Mouse (Mus musculus) kidney, postnatal 25 days (tissue): ENCODE data around the gene Gm20388.

Experiments
- DNase-seq, 2 experiments: peaks; one replicate each; pipeline ENCODE4 v3.0.0; 2021; ENCODE audit warnings: mixed read lengths in 2 of 2

Gene Gm20388

DNA sequence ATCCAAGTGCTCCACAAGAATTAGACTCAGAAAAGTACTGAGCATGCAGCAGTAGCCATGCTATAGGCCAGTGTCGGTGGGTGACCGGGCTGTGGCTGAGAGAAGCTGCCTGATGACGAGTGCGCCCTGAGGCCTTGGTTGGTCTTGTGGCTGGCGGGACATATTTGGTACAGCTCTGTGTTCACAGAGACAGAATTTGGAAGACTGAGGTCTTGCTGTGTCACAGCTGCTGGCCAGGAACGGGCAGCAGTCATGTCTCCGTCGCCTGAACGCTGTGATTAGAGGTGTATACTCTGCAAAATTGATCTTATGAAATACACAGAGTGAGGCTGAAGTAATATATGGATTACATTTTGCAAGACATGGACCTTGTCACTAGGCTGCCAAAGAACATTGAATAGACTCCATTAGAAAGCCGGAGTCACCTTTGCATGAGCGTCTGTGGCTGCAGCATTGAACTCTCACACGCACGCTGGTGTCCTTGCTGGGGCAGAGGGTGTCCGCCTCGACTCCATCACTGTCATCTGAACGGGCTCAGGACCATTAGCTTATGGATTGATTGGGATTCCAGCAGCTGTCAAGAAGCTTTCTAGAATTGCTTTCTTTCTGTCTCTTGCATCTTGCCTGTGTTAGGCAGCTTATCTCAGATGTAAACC is 5.7 kb downstream of the Gm20388 start:
- no peak for DNase-seq

DNA sequence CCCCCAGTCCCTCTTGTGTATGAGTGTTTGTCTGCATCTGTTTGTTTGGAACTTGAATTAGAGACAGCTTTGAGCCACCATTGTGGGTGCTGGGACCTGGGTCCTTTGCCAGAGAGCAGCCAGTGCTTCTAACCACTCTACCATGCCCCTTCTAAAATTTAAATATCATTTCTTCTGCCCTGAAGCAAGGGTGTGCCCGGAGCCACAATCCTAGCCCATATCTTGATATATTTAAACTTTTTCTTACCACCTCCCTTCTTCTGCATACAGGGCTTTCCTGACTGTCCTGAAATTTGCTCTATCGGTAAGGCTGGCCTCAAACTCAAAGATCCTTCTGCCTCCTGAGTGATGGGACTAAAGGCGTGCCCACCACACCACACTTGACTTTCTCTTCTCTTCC is 6.8 kb downstream of the Gm20388 start:
- DNase-seq, result no peak

DNA sequence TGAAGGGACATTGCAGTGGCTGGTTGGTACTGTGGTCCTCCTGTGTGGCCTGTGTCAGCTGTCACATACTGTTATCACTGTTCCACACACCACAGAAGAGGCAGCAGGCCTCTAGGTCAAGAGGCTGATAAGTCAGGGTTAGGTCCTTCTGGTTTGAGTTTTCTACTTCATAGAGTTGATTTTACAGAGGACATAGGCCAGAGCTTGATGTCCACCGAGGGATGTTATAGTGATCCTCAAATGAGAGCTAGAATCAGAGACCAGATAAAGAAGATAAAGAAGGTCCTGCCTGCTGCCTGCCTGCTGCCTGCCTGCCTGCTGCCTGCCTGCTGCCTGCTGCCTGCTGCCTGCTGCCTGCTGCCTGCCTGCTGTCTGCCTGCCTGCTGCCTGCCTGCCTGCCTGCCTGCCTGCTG is 7.5 kb downstream of the Gm20388 start:
- DNase-seq, result no peak

DNA sequence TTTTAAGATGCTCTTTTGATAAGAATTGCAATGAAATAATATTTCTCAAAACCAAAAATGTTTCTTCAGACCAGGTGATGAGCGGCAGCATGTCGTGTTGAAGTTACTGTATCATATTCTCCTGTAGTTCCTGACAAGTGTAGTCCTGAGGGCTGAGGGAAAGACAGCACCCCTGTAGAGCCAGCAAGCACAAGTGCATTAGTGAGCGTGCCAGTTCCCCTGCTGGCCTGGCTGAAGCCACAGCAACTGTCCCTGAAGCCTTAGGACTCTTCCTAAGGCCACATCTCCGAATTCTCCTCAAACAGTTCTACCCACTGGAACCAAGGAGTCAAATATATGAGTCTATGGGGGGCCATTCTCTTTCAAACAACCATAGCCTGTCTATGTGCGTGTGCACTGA is 12.6 kb downstream of the Gm20388 start:
- no peak for DNase-seq

DNA sequence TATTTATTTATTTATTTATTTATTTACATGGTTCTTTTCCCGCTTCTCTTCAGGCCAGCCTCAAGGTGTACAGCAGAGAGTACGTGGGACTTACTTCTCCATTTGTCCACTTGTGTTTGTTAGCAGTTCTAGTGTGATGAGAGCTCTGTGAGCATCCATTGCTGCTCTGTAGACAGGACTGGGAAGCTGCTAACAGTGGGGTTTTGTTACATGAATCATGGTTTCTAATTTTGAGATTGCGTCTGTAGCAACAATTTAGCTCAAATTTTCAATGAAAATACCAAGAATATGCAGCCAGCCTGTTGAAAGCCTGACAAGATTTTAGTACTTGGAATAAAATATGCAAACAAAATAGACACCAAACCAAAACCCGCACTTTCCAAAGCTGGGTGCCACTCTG is 14.8 kb downstream of the Gm20388 start:
- DNase-seq, result no peak

DNA sequence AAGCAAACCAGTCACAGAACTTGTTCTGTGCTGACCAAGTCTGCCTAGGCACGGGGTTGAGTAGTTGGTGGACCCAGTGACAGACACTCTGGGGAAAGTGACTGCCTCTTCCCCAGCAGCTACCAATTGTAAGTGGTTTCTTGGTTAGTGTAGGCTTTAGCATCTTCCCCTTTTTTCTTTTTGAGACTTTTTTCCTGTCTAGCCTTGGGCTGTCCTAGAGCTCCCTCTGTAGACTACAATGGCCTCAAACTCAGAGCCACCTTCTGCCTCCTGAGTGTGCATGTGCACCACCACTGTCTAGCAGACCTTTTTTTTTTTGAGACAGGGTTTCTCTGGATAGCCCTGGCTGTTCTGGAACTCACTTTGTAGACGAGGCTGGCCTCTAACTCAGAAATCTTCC is 15.8 kb downstream of the Gm20388 start:
- DNase-seq, result peak in 1 of 2 experiments; percentile 44

DNA sequence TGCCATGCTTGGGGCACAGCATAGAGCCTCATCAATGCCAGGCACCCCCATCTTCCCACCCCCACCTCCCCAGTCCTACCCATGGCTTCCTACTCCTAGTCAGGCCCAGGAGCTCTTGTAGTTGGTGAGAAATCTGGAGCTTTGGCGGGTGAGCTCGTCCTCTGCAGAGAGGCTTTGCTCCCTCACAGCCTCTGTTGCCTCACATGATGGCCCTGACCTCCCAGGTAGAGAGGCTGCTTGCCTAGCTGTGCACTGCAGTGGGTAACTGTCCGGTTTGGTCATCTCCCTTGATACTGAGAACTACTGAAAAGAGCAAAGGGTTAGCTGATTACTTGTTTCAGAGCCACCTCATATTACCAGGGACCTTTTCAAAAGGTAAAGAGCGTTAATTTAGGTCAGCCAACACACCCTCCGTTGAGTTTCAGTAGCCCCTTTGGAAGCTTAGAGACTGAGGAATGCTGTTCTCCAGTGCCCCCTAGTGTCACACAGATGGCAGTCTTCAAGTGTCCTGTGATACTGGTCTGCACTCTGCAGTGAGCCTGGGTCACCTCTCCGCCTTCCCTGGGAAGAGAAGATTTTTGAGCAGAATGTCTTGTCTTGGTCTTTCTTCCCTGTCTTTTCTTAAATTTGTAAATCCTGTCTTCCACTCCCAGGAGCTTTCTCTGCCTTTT is 16.9 kb downstream of the Gm20388 start:
- DNase-seq, result peak; percentile 65 to 72

DNA sequence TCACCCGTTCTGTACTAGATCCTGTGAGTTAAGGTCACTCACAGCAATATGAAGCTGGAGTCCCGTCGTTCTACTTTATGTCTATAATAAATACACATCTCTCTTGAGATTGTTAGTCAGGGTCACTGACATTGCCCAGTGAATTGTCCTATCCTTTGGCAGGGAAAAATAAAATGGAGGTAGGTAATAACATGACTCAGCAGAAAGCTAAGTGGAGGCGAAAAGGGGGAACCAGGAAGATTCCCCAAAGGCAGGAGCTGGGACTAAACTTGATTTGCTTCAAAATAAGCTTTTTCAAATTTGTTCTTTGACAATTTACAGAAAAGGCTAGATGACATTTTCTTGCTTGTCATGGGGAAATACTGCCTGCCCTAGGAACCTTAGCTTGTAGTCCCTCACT is 20.7 kb downstream of the Gm20388 start:
- DNase-seq, result no peak

DNA sequence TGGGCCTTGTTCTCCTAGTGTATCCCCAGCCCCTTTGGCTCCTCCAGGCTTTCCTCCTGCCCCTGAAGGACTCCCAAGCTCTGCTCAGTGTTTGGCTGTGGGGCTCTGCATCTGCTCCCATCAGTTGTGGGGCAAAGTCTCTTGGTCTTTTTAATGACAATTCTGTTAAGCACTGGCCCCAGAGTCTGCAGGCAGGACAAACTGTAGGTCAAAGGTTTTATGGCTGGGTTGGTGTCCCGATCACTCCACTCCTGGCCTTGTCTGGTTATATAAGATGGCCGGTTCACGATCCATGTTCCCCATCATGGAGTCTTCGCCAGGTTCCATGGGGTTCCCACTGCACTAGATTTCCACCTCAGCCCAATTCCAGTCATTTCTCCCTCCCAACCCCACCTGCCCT is 23.0 kb downstream of the Gm20388 start:
- DNase-seq, result peak in 1 of 2 experiments; percentile 64

DNA sequence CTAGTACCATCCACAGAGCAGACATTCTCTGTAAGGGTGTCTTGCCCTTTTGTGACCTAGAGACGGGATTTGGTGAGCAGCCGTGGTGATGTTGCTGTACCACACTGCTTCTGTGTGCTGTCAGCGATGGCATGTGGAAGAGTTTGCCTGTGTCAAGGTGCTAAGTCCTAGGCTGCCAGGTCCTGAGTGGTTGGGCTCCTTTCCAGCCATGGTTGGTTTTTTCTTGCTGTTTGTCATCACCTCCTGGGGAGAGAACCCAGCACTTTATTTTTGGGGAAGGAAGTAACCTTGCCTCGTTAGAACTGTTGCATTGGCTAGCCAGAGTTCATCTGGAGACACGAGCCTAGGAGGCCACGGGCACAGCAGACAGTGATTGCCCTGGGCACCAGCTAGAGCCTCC is 24.9 kb downstream of the Gm20388 start:
- peak; percentile 49 to 60 for DNase-seq

DNA sequence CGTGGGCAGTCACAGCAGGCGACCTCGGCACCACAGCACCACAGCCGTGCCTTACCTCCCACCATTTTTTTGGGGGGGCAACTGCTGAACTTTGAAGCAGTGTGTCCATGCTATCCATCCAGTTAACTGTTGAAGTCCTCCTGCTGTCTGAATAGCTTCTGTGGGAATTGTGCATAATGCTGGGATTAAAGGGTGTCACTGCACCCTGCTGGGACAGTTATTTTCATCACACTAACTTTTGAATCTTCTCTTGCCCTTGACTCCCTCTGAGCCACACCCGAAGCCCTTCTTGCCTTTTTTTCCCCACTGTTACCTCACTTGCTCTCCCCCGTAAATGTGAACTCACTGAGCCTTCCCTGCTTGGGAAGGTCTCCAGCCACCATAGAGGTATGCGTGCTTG is 27.8 kb downstream of the Gm20388 start:
- DNase-seq, result no peak

DNA sequence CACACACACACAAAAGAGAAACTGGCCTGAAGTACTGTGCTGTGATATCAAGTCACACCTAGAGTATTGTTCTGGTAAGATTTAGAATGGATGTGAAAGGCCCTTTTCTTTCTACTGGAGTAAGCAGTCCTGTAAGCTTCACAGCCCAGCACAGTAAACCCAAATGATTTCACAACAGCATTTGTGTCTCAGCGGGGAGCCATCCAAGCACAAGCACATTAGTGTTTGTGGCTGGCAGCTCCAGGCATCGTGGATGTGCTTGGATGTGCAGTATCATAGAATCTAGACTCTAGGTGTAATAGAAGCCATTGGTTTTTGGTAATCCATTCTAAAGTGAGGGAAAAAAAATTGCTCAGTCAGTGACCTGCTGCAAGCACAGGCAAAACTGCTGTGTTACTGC is 28.7 kb downstream of the Gm20388 start:
- no peak for DNase-seq

DNA sequence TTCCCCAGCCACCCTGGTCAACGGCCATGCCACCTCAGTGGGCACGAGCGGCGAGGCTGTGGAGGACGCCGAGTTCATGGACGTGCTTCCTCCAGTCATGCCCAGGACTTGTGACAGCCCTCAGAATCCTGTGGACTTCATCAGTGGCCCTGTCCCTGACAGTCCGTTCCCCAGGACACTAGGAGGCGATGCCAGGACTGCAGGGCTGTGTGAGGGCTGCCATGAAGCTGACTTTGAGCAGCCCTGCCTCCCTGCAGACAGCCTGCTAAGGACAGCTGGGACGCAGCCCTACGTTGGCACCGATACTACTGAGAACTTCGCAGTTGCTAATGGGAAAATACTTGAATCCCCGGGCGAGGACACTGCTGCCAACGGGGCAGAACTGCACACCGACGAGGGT is 30.8 kb downstream of the Gm20388 start:
- no peak for DNase-seq

DNA sequence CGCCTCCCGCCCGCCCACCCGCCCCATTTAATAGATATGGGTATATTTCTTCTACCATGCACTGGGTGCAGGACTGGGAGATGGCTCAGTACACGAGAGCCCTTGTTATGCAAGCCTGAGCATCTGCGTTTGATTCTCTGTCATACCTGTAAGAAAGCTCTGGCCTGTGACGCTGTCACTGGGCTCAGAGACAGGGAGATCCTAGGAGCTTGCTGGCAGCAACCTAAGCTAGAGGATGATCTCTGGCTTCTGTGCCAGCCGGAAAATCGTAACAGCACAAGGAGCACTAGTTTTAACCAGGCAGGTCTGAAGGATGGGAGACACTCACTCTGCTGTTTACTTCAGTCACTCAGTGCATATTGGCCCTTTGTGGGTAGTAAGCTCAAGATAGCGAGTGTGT is 33.0 kb downstream of the Gm20388 start:
- no peak for DNase-seq

DNA sequence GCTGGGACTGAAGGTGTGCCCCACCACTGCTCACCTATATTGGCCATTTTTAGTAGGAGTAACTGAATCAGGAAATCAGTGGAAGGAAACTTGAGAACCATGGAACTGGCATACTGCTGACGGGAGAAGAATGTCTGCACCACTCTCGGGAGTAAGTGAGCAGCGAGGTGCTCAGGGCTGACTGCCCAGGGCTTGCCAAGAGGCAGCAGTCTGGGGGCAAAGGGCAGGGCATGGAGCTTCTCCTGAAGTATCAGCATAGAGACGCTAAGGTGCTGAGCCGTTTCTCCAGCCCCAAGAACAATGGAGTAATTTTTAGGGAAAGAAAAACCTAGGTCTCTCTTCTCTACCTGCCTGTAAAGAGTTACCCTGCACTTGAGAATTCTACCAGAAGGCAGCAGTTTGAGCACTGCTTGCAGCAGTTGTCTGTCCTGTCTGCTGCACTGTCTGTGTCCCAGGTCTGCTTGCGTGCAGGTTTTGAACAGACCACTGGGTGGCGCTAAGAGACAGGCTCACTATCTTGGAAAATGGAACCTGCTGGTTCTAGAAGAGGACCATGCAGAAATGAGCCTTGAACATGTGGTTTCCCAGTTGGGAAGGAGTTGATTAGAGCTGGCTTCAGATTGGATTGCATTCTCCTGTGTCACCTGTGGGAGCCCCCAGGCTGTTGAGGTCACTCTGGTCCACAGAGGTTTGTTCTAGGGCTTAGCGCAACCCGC is 33.6 kb downstream of the Gm20388 start:
- DNase-seq, result peak; percentile 85 to 91

DNA sequence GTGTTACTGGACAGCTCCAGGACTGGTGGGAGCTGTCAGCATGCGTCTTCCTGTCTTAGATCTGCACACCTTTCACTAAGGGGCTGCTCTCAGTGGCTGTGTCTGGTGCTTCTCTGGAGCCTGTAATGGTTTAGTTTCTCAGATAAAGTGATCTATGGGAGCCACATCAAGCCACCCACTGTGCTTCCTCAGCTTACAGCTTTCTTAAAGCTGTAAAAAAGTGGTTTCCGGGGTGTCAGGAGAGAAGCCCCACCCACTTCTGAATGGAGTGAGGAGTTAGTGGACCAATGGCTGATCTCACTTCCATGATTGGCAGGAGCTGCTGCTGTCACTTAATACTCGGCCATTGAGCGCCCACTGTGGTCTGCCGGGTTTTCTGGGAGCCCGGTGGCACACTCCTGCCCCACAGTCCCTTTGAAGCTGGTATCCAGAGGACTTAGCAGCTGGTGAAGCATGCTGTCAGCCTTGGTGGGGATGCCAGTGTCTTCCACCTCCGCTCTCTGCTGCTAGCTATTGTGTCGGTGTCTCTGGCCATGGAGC is 35.8 kb downstream of the Gm20388 start:
- DNase-seq, result no peak

DNA sequence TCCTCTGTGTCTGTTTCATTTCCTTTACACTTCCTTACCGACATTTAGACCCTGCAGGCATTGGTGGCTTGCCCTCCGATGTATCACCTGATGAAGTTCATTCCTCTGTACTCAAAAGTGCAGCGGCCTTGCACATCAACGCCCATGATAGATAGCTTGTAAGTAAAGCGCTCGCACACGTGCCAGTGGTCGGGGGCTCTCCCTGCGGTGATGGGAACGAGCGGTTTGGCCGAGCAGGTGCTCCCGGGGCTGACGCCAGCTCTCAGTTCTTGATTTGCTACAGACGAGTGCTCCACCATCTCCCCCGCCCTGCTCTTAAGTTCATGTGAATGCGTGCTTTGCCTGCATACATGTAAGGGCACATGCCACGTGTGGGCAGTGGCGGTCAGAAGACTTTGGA is 37.0 kb downstream of the Gm20388 start:
- DNase-seq, result no peak

DNA sequence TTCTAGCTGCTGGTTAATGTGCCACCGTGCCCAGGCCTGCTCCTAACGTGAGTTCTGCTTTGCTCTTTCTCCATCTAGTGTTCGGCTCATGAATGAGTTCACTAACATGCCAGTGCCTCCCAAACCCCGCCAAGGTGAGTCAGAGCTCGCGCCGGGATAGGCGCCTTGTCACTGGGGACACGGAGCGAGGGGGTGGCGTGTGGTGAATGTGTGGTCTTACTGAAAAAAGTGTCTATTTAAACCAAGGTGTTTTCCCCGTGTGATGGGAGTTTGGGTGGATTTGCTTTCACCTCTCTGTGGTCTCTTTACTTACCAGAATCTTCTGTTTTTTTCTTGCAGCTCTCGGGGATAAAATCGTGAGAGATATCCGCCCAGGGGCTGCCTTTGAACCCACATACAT is 37.7 kb downstream of the Gm20388 start:
- no peak for DNase-seq

DNA sequence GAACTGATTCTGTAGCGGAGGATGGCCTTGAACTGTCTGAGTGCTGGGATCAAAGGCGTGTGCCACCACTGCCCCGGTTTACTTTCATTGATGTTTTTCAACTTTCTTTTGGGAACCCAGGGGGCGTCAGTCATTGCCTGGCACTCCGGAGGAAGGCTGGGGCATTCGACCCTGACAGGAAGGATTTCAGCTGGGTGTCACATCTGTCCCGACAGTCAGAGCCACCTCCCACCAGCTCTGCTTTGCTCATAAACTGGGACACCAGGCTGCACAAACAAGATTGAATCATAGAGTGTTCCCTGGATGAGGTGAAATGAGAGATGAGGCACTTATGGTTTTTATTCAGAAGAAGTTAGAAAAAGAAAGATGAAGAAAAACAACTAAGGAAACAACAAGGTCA is 41.6 kb downstream of the Gm20388 start:
- DNase-seq, result no peak

DNA sequence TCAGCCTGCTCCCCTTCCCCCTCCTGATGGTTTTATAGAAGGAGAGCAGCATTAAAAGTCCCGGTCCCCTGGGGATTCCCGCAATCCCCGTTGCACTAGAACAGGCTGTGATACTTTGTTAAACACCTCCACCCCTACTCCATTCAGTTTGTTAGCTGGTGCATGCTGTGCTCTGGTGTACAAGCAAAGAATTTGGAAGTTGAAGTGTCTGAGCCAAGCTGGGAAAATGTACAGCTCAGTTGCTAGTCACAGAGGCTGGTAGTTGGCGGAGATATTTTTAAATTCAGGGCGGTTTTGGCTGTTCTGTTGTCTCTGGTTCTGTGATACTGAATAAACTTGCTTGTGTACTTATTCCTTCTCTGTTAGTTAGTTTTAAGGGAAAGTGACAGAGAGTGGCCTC is 42.1 kb downstream of the Gm20388 start:
- DNase-seq, result no peak

DNA sequence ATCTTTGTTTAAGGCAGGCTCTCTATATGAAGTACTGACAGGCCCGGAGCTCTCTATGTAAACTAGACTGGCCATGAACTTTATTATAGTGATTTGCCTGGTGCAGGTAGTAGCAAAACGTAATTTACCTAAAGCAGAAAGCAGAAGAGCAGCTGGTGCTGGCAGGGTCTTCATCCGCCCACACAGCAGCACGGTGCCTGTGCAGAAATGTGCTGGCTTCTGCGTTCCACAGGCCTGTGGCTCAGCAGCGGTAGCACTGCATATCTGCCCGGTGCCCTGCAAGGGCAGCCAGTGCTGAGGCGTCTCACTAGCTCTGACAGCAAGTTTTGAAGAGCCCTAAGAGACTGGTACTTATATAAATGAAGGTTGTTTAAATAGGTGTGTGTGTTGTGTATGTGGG is 44.7 kb downstream of the Gm20388 start:
- no peak for DNase-seq

DNA sequence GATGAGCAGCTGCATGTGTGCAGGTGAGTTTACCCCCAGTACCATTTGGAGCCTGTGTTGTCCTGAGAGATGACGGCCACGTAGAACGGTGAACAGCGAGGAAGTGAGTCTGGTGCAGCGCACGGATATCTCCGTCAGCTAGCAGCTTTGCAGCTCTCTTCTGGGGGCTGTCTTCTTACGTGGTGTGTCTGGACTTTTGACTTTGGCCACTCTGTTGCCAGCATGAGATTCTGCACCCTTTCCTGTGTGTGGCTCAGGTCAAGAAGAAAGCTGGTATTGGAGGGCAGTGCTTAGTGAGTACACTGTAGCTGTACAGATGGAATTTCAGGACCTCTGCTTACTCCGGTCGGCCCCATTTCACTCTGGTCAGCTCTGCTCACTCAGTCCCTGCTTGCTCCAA is 47.4 kb downstream of the Gm20388 start:
- peak; percentile 55 to 65 for DNase-seq

DNA sequence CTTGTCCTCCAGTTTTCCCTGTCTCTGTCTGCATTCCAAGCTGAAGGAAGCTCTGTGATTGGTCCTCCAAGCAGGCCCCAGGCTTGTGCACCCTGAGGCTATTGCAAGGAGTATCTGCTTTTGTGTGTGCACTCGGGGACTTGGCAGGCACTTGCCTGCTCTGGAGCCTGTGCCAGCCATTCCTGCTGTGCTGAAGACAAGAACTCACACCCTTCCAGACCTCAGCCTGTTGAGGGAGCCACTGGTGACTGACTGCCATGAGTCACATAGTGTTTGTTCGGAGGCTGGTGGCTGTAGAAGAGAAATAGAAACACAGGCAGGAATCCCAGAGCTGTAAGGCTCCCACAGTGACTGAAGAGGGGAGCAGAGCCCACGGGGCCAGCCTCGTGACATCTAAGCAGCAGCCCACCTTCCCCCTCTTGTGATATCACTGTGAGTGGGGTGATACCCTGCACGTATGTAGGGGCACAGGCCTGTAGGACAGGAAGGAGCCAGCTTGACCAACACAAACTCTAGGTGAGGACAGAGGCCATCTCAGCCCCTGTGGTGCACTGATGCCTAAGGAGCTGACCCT is 50.0 kb downstream of the Gm20388 start:
- no peak for DNase-seq

DNA sequence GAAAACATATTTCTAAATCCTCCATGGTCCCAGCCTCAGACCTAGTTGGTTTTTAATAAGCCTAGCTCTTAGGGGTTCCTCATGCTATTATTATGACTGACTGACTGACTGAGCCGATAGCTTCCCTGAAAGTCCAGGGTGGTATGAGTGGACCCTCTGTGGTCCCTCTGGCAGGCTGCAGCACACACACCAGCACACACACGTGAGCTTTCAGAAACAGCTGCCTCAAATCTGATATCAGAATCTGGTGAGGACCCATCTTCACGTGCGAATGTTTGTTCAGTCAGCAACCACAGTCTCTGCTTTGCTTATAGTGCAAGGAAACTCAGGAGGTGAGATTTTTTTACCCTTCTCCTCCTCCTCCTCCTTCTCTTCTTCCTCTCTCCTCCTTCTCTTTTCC is 54.2 kb downstream of the Gm20388 start:
- no peak for DNase-seq
